Mouse (Mus musculus): ENCODE measurements around the gene Cpeb3.

- no peak for TF ChIP-seq CTCF (IDR thresholded peaks at IDR 0.05; ENCODE audit: insufficient read depth, low read depth, low read length)
- TF ChIP-seq POLR2A (IDR thresholded peaks at IDR 0.05; ENCODE audit: insufficient read depth, low read depth, low read length) = no peak
These were observed 33.5 kb downstream of the Cpeb3 start for GRCm38 (mm10) chr19:37174716-37175435.
